Mouse (Mus musculus) heart, embryonic 11.5 days (tissue): Measurements from ENCODE around the gene Efna2. TPM values are rescaled to one million over a fixed set of nuclear protein-coding genes. Genes with fewer than 3 reads are reported as not detected.

Experiments
- ATAC-seq: fragments of 200-750 bp; cut with Nextera tagmentation; replicated peaks from 2 replicates; pipeline ENCODE4 v1.8.0; 2017; ENCODE audit warnings: moderate library complexity; ENCODE audit not compliant: insufficient number of reproducible peaks, low FRiP score, low TSS enrichment
- H3K27ac ChIP-seq: fragments of 300-500 bp; sonication (generic); 2 replicates; pipeline ENCODE4 v1.5.1; 2014; ENCODE audit warnings: mild to moderate bottlenecking, low read depth, low read length
- H3K27me3 ChIP-seq: fragments of 300-500 bp; sonication (generic); 2 replicates; pipeline ENCODE4 v1.6.1; 2014; ENCODE audit warnings: mild to moderate bottlenecking, low read length, mixed read lengths; ENCODE audit not compliant: control insufficient read depth, insufficient read depth
- H3K36me3 ChIP-seq: fragments of 300-500 bp; sonication (generic); 2 replicates; pipeline ENCODE4 v1.6.1; 2014; ENCODE audit warnings: mild to moderate bottlenecking, low read length, moderate library complexity, mixed read lengths; ENCODE audit not compliant: control insufficient read depth, insufficient read depth
- H3K4me1 ChIP-seq: fragments of 300-500 bp; sonication (generic); 2 replicates; pipeline ENCODE4 v1.6.1; 2014; ENCODE audit warnings: low read length; ENCODE audit not compliant: control insufficient read depth, insufficient read depth
- H3K4me2 ChIP-seq: fragments of 300-500 bp; sonication (generic); 2 replicates; pipeline ENCODE4 v1.6.1; 2014; ENCODE audit warnings: mild to moderate bottlenecking, moderate library complexity
- H3K4me3 ChIP-seq: fragments of 300-500 bp; sonication (generic); 2 replicates; pipeline ENCODE4 v1.5.1; 2014; ENCODE audit warnings: low read depth, low read length
- H3K9ac ChIP-seq: fragments of 300-500 bp; sonication (generic); 2 replicates; pipeline ENCODE4 v1.6.1; 2014; ENCODE audit warnings: mild to moderate bottlenecking, low read depth, low read length, moderate library complexity
- H3K9me3 ChIP-seq: fragments of 300-500 bp; sonication (generic); replicated peaks from 2 replicates; pipeline ENCODE4 v1.6.1; 2016; ENCODE audit warnings: low read length; ENCODE audit not compliant: control insufficient read depth
- WGBS: fragments of 180-500 bp; shearing (Covaris S2); extraction: QIAGEN DNeasy Blood & Tissue Kit; methylation state at CpG from one replicate; pipeline ENCODE4 v1.1.7; 2014; ENCODE audit not compliant: insufficient replicate concordance; 5-methylcytosine and 5-hydroxymethylcytosine counted together
- polyA plus RNA-seq: library from polyadenylated mRNA; unstranded; fragments of >200 nt; fragmentation: Nextera tagmentation; extraction: Ambion mirVana; gene quantifications from 2 replicates; pipeline ENCODE4 v1.2.1, GENCODE M21; 2014

The Efna2 gene
- polyA plus RNA-seq, 1 experiment from 2014 or later = 13.9 TPM

DNA sequence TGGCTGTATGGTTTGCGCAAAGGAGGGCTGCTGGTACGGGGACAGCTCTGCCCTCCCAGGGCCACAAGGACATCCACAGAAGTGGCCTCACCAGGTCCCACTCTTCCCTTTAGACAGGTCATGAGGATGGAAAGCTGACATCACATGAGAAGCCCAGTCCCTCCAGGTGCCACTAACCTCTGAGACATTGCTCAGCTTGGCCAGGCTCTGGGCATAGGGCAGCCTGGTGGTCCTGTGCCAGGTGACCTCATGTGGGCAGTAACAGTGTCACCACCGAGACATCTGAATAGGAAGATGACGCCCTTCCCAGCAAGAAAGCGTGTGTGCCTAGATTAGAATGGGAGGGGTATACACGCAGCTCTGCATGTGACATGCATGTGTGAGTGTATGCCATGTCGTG, 3.3 kb downstream of the Efna2 start:
- H3K27ac ChIP-seq = no peak overlapping the region
- peaks cover 15% of the 10 kb centered on the region for H3K4me1 ChIP-seq
- H3K9ac ChIP-seq = no peak overlapping the region
- H3K9me3 ChIP-seq = no peaks in the 10 kb centered on the region
- H3K4me2 ChIP-seq = no peak overlapping the region
- H3K36me3 ChIP-seq = no peaks in the 10 kb centered on the region
- no peak for ATAC-seq
- H3K27me3 ChIP-seq = peaks cover 19% of the 10 kb centered on the region
- WGBS = 86% methylated on average over 7 of the region's 7 CpGs
- no peak overlapping the region for H3K4me3 ChIP-seq

- Histone ChIP-seq H3K4me1 (0 out of 2 replicates have a peak, but pooled peaks cover 6% of the 10 kb centered on the region), H3K36me3 (0 out of 2 replicates have a peak, but pooled peaks cover 4% of the 10 kb centered on the region), H3K9me3 (no peaks in the 10 kb centered on the region), H3K27ac (no peak overlapping the region), H3K4me2 (no peak overlapping the region), H3K4me3 (no peak overlapping the region), H3K27me3 (peaks cover 51% of the 10 kb centered on the region), H3K9ac (0 out of 2 replicates have a peak overlapping the region, but pooled peaks have one; percentile 13)
- no peak for ATAC-seq
- 34% methylated on average over 27 of the region's 27 CpGs for WGBS
Observed at GRCm38 (mm10) chr10:80186649-80187048, 7.4 kb downstream of the Efna2 start.

DNA sequence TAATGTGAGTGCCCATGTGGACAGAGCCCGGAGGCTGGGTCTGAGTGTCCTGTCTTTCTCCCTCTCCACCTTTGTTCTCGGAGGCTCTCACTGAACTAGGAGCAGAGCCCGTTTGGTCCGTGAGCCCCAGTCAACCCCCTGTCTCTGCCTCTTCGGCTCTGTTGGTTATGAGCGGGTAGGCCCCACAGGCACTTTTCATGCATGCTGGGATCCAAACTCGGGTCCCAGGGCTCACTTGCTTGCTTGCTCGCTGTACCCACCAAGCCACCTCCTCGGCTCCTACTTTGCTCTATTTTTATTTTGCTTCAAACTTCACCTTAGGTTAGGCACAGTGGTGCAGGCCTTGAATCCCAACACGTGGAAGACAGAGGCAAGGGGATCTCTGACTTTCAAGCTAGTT, 8.5 kb downstream of the Efna2 start:
- H3K27me3 ChIP-seq = peaks cover 60% of the 10 kb centered on the region

GRCm38 (mm10) chr10:80188453-80189024, 9.3 kb downstream of the Efna2 start:
- Histone ChIP-seq H3K9ac (no peak overlapping the region), H3K27ac (no peak overlapping the region), H3K9me3 (no peaks in the 10 kb centered on the region), H3K4me1 (0 out of 2 replicates have a peak, but pooled peaks cover 6% of the 10 kb centered on the region), H3K4me3 (no peak overlapping the region), H3K27me3 (peaks cover 60% of the 10 kb centered on the region), H3K36me3 (0 out of 2 replicates have a peak, but pooled peaks cover 4% of the 10 kb centered on the region), H3K4me2 (no peak overlapping the region)
- WGBS = 75% methylated on average over 15 of the region's 15 CpGs
- ATAC-seq = no peak

More for the DNA sequence above, 8.5 kb downstream of the Efna2 start:
- H3K4me1 ChIP-seq = 0 out of 2 replicates have a peak, but pooled peaks cover 6% of the 10 kb centered on the region
- 90% methylated on average over 10 of the region's 10 CpGs for WGBS
- no peaks in the 10 kb centered on the region for H3K9me3 ChIP-seq
- 0 out of 2 replicates have a peak, but pooled peaks cover 4% of the 10 kb centered on the region for H3K36me3 ChIP-seq
- no peak overlapping the region for H3K9ac ChIP-seq
- no peak for ATAC-seq
- no peak overlapping the region for H3K4me3 ChIP-seq
- H3K4me2 ChIP-seq = no peak overlapping the region
- H3K27ac ChIP-seq = no peak overlapping the region

- no peak for ATAC-seq
- WGBS = 4% methylated on average over 21 of the region's 21 CpGs
- no peak overlapping the region for H3K27ac ChIP-seq
- peaks cover 60% of the 10 kb centered on the region for H3K27me3 ChIP-seq
- peak overlapping the region; percentile 90 for H3K4me2 ChIP-seq
- 0 out of 2 replicates have a peak, but pooled peaks cover 8% of the 10 kb centered on the region for H3K4me1 ChIP-seq
- peak overlapping the region; percentile 56 for H3K9ac ChIP-seq
- no peaks in the 10 kb centered on the region for H3K9me3 ChIP-seq
- peak overlapping the region; percentile 48 for H3K4me3 ChIP-seq
- 0 out of 2 replicates have a peak, but pooled peaks cover 4% of the 10 kb centered on the region for H3K36me3 ChIP-seq
Observed at GRCm38 (mm10) chr10:80189999-80190398, 10.7 kb downstream of the Efna2 start.

GRCm38 (mm10) chr10:80190491-80191051, 11.3 kb downstream of the Efna2 start:
- no peak overlapping the region for H3K27ac ChIP-seq
- H3K9ac ChIP-seq = peak overlapping the region; percentile 56
- H3K4me2 ChIP-seq = peak overlapping the region; percentile 90
- no peaks in the 10 kb centered on the region for H3K9me3 ChIP-seq
- H3K27me3 ChIP-seq = peaks cover 59% of the 10 kb centered on the region
- H3K4me3 ChIP-seq = peak overlapping the region; percentile 48
- no peak for ATAC-seq
- WGBS = under 1% methylated on average over 47 of the region's 48 CpGs
- H3K4me1 ChIP-seq = 0 out of 2 replicates have a peak, but pooled peaks cover 8% of the 10 kb centered on the region
- 0 out of 2 replicates have a peak, but pooled peaks cover 4% of the 10 kb centered on the region for H3K36me3 ChIP-seq

DNA sequence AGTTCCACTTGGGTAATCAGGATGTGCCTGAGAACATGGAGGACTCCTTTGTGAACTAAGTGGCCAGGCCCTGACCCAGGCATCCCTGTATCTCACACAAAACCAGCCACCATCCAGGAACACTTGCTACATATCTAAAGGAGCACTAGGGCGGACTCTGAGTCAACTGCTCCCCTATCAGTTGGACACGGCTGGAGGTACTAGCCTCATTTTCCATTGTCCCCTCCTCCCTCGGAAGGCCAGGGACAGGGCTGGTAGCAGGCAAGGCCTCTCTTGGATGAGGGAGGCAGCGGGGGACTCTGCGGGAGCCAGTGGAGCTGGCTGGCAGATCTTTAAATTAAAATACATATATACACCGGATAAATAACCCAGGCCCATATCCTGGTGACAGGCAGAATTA, 14.7 kb downstream of the Efna2 start:
- 50% methylated on average over 6 of the region's 6 CpGs for WGBS

GRCm38 (mm10) chr10:80194441-80194840, 15.2 kb downstream of the Efna2 start:
- Histone ChIP-seq H3K4me3 (no peak overlapping the region), H3K4me1 (0 out of 2 replicates have a peak, but pooled peaks cover 8% of the 10 kb centered on the region), H3K9ac (no peak overlapping the region), H3K4me2 (no peak overlapping the region), H3K27ac (no peak overlapping the region), H3K36me3 (no peaks in the 10 kb centered on the region), H3K9me3 (no peaks in the 10 kb centered on the region), H3K27me3 (peaks cover 27% of the 10 kb centered on the region)
- no peak for ATAC-seq
- WGBS = 56% methylated on average over 8 of the region's 8 CpGs

More for the DNA sequence above, 14.7 kb downstream of the Efna2 start:
- H3K4me2 ChIP-seq = no peak overlapping the region
- H3K4me1 ChIP-seq = 0 out of 2 replicates have a peak, but pooled peaks cover 8% of the 10 kb centered on the region
- H3K9me3 ChIP-seq = no peaks in the 10 kb centered on the region
- ATAC-seq = no peak
- no peak overlapping the region for H3K9ac ChIP-seq
- peaks cover 30% of the 10 kb centered on the region for H3K27me3 ChIP-seq
- no peak overlapping the region for H3K27ac ChIP-seq
- H3K4me3 ChIP-seq = no peak overlapping the region
- H3K36me3 ChIP-seq = no peaks in the 10 kb centered on the region
